Comparison of ENCODE assay signal across 25 mouse cellular contexts in the genomic region with DNA sequence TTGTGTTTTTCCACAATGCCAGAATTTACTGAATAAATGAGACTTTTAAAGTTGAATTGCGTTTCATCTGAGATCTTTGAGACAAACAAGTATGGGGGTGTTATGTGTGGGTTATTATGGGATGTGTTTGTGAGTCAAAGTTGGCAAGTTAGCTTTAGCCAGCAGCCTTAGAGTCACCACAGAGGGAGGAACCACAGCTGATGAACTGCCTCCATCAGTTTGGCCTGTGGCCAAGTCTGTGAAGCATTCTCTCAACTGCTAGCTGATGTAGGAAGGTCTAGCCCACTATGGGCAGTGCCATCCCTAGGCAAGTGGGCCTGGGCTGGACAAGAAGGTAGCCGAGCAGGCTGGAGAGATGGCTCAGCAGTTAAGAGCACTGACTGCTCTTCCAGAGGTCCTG. TPM values are rescaled to one million over a fixed set of nuclear protein-coding genes. Genes with fewer than 3 reads are reported as not detected.
DNase-seq lines count a peak whose midpoint lies in the region; ATAC-seq and TF ChIP-seq lines count a peak whose summit lies in the region.
"Had no signal": no experiment of that assay in that cellular context is flagged by ENCODE, and none has a peak within 500 bp of the region (broad histone marks: within the 10 kb centered on the region; RNA-seq: fewer than 3 reads in every experiment).

No protein-coding gene starts in this region.

- H3K4me1 ChIP-seq in lung, embryonic 14.5 days (ENCODE audit: insufficient read depth) = no peaks in the 10 kb centered on the region
- H3K4me1 ChIP-seq: embryonic facial prominence, embryonic 12.5 days; embryonic facial prominence, embryonic 15.5 days had no signal

- 78% methylated on average over 2 of the region's 2 CpGs for WGBS in lung, embryonic 14.5 days

- ATAC-seq in lung, embryonic 14.5 days (ENCODE audit: insufficient read depth) = 0 out of 2 replicates have a peak, but pooled peaks have one; percentile 41
- ATAC-seq: forebrain, embryonic 16.5 days; hindbrain, postnatal 0 days; inflammation-experienced regulatory T-cells, adult 6 months had no signal

- H3K36me3 ChIP-seq in lung, embryonic 14.5 days (ENCODE audit: insufficient read depth) = no peaks in the 10 kb centered on the region
- H3K36me3 ChIP-seq: embryonic facial prominence, embryonic 12.5 days; embryonic facial prominence, embryonic 15.5 days; heart, embryonic 10.5 days; heart, embryonic 13.5 days had no signal

- no peak overlapping the region for H3K9ac ChIP-seq in lung, embryonic 14.5 days
- H3K9ac ChIP-seq: embryonic facial prominence, embryonic 12.5 days; embryonic facial prominence, embryonic 15.5 days; heart, embryonic 13.5 days; hindbrain, embryonic 14.5 days had no signal

- H3K9me3 ChIP-seq in lung, embryonic 14.5 days (ENCODE audit: low read depth, low read length) = no peaks in the 10 kb centered on the region
- H3K9me3 ChIP-seq: embryonic facial prominence, embryonic 12.5 days; embryonic facial prominence, embryonic 15.5 days; heart, embryonic 10.5 days had no signal

- H3K27me3 ChIP-seq in lung, embryonic 14.5 days (ENCODE audit: insufficient read depth, low read length) = no peaks in the 10 kb centered on the region
- H3K27me3 ChIP-seq: embryonic facial prominence, embryonic 12.5 days; embryonic facial prominence, embryonic 15.5 days; heart, embryonic 13.5 days had no signal

- H3K4me2 ChIP-seq in lung, embryonic 14.5 days = no peak overlapping the region
- H3K4me2 ChIP-seq: embryonic facial prominence, embryonic 12.5 days; embryonic facial prominence, embryonic 15.5 days; heart, embryonic 13.5 days; hindbrain, embryonic 14.5 days had no signal

- DNase-seq in lung, embryonic 14.5 days = peak; percentile 51
- no peak for DNase-seq in lung, postnatal 14 days
- peak; percentile 47 for DNase-seq in 416B (ENCODE audit: low read depth)
- peak; percentile 44 for DNase-seq in brain, adult 2 months (ENCODE audit: low read depth, low spot score)
- no peak for DNase-seq in neural tube, embryonic 10.5 days (ENCODE audit: extremely low spot score, low spot score)
- no peak for DNase-seq in retina, embryonic 14.5 days (ENCODE audit: low spot score)
- DNase-seq in layer of hippocampus, adult 9-11 months = no peak
- DNase-seq: adrenal gland, adult 2 months; adrenal gland, postnatal 14 days; cerebellum, adult 11-12 months; cerebellum, adult 8-10 months; cerebellum, postnatal 14 days; gastrocnemius, postnatal 10 days; gastrocnemius, postnatal 36 days; heart, adult 2 months; heart, postnatal 14 days; heart, postnatal 4 days had no signal

- H3K27ac ChIP-seq in lung, embryonic 14.5 days (ENCODE audit: low read depth) = no peak overlapping the region
- H3K27ac ChIP-seq: embryonic facial prominence, embryonic 12.5 days; embryonic facial prominence, embryonic 15.5 days; heart, adult 2 months; heart, embryonic 10.5 days; heart, embryonic 13.5 days; hindbrain, embryonic 14.5 days; hindbrain, postnatal 0 days had no signal

- H3K4me3 ChIP-seq in lung, embryonic 14.5 days (ENCODE audit: low read depth, low read length) = no peak overlapping the region
- H3K4me3 ChIP-seq: embryonic facial prominence, embryonic 12.5 days; embryonic facial prominence, embryonic 15.5 days; heart, adult 2 months; heart, embryonic 10.5 days; heart, embryonic 13.5 days had no signal

- TF ChIP-seq CTCF in lung, embryonic 14.5 days (IDR thresholded peaks at IDR 0.05; ENCODE audit: low read depth) = no peak

RNA-seq across cellular contexts. Expression of a gene that starts 19.9 kb away (rescaled TPM):
- polyA plus RNA-seq in lung, embryonic 14.5 days (2014; fragmentation: Nextera tagmentation; extraction: Ambion mirVana) = 97.8 and 104 TPM in 2 replicates

Comparison
In these comparisons a context has a peak if more than half of its experiments do, and no peak if none do; other contexts are left out.
1. DNase-seq: peak in lung, embryonic 14.5 days (single experiment), 416B (single experiment) and brain, adult 2 months (single experiment); none in lung, postnatal 14 days (single experiment), neural tube, embryonic 10.5 days (single experiment), retina, embryonic 14.5 days (single experiment) and layer of hippocampus, adult 9-11 months (single experiment).